In genomic region chr4:62649536-62650230, GRCm38 (mm10) we compare ENCODE assay signal across 10 mouse cellular contexts.
"Had no signal": no experiment of that assay in that cellular context is flagged by ENCODE, and none has a peak within 500 bp of the region (broad histone marks: within the 10 kb centered on the region; RNA-seq: fewer than 3 reads in every experiment).

No protein-coding gene starts in this region.

- H3K27ac ChIP-seq: limb, embryonic 12.5 days; liver, embryonic 13.5 days; midbrain, embryonic 12.5 days; stomach, postnatal 0 days had no signal

- DNase-seq: kidney, postnatal 25 days; layer of hippocampus, adult 9-11 months; liver; liver, embryonic 13.5 days; liver, postnatal 0 days; right cerebral cortex, postnatal 14 days; thymus, postnatal 36 days had no signal

- H3K4me3 ChIP-seq: limb, embryonic 12.5 days; liver, embryonic 13.5 days; midbrain, embryonic 12.5 days had no signal

- H3K4me1 ChIP-seq: liver, embryonic 13.5 days; midbrain, embryonic 12.5 days had no signal

- H3K36me3 ChIP-seq: limb, embryonic 12.5 days; liver, embryonic 13.5 days had no signal

- H3K27me3 ChIP-seq: liver, embryonic 13.5 days; midbrain, embryonic 12.5 days had no signal
